Mouse (Mus musculus): ENCODE results near the gene Ccdc30.

- TF ChIP-seq POLR2A (IDR thresholded peaks at IDR 0.05; ENCODE audit: insufficient read depth, low read length), result no peak
- TF ChIP-seq CTCF (IDR thresholded peaks at IDR 0.05; ENCODE audit: low read depth, low read length), result no peak
- no peak for TF ChIP-seq EP300 (IDR thresholded peaks at IDR 0.05; ENCODE audit: insufficient read depth, low read depth, low read length)
These were observed 16.6 kb downstream of the Ccdc30 start for GRCm38 (mm10) chr4:119398751-119399150.
